Mouse (Mus musculus) embryonic facial prominence, embryonic 15.5 days (tissue): ENCODE data around the gene Sirt2. TPM values are rescaled to one million over a fixed set of nuclear protein-coding genes. Genes with fewer than 3 reads are reported as not detected.

ENCODE experiments used
- ATAC-seq: fragments of 200-750 bp; cut with Nextera tagmentation; 2 replicates; pipeline ENCODE4 v1.8.0; 2017; ENCODE audit warnings: low read depth, moderate TSS enrichment; ENCODE audit not compliant: insufficient number of reproducible peaks, low FRiP score, low TSS enrichment
- H3K27ac ChIP-seq: fragments of 300-500 bp; sonication (generic); replicated peaks from 2 replicates; pipeline ENCODE4 v1.5.1; 2015; ENCODE audit warnings: mild to moderate bottlenecking, inconsistent platforms
- H3K27me3 ChIP-seq: fragments of 300-500 bp; sonication (generic); 2 replicates; pipeline ENCODE4 v1.6.1; 2015; ENCODE audit warnings: inconsistent platforms
- H3K36me3 ChIP-seq: fragments of 300-500 bp; sonication (generic); 2 replicates; pipeline ENCODE4 v1.6.1; 2015; ENCODE audit warnings: mild to moderate bottlenecking, inconsistent platforms
- H3K4me1 ChIP-seq: fragments of 300-500 bp; sonication (generic); 2 replicates; pipeline ENCODE4 v1.6.1; 2015; ENCODE audit warnings: inconsistent platforms
- H3K4me2 ChIP-seq: fragments of 300-500 bp; sonication (generic); replicated peaks from 2 replicates; pipeline ENCODE4 v1.6.1; 2015; ENCODE audit warnings: mild to moderate bottlenecking, inconsistent platforms
- H3K4me3 ChIP-seq: fragments of 300-500 bp; sonication (generic); replicated peaks from 2 replicates; pipeline ENCODE4 v1.5.1; 2015; ENCODE audit warnings: mild to moderate bottlenecking, inconsistent platforms
- H3K9ac ChIP-seq: fragments of 300-500 bp; sonication (generic); 2 replicates; pipeline ENCODE4 v1.6.1; 2015; ENCODE audit warnings: inconsistent platforms
- H3K9me3 ChIP-seq: fragments of 300-500 bp; sonication (generic); replicated peaks from 2 replicates; pipeline ENCODE4 v1.6.1; 2016; ENCODE audit warnings: inconsistent platforms
- WGBS: fragments of 180-500 bp; shearing (Covaris S2); methylation state at CpG from one replicate; pipeline ENCODE4 v1.1.7; 2015; 5-methylcytosine and 5-hydroxymethylcytosine counted together
- polyA plus RNA-seq: library from polyadenylated mRNA; unstranded; fragments of >200 nt; fragmentation: Nextera tagmentation; extraction: Ambion mirVana; gene quantifications from 2 replicates; pipeline ENCODE4 v1.2.1, GENCODE M21; 2015

Sirt2 gene
- polyA plus RNA-seq, 1 experiment from 2014 or later: 89.4 TPM

DNA sequence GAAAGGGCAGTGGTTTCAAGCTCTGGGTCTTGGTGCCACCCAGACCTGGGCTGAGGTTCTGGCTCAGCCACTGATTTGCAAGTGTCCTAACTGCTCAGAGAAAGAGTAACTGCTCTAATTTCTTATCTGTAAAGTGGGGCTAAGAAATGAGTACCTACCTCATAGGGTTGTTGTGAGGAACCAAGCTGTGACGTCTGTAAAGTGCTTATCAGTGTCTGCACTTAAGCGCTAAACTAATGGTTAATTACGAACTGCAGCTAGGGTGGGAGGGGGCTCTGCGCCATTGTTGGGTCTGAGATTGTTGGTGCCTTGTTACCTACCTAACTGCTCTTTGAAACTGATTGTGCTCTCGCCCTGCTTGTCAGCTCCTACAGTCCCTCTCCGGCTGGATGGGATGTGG is 51.0 kb downstream of the Sirt2 start:
- Histone ChIP-seq H3K4me3 (no peak overlapping the region), H3K27ac (no peak overlapping the region; the same call in 1 of the 2 replicates), H3K9ac (no peak overlapping the region), H3K4me1 (peaks cover 73% of the 10 kb centered on the region), H3K4me2 (no peak overlapping the region), H3K9me3 (no peaks in the 10 kb centered on the region), H3K27me3 (no peaks in the 10 kb centered on the region), H3K36me3 (peaks cover 95% of the 10 kb centered on the region)
- 70% methylated on average over 6 of the region's 6 CpGs for WGBS
- no peak for ATAC-seq

DNA sequence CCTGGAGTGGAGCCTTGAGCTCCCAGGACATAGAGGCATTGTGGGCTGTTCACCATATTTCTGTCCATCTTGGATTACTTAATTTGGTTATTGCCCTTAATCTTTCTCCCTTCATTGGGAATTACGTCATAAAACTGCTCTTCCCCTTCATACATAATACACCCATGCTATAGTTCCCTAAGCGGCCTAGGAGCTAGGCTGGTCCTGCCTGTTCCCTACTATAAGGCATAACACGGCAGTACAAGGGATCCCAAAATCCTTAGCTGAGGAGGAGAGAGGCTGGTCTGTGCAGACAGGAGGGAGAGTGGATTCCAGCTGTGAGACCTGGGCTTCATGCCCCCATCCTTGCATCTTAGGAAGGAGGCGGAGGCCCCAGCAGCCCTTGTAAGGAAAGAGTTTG is 51.4 kb downstream of the Sirt2 start:
- Histone ChIP-seq H3K36me3 (peaks cover 98% of the 10 kb centered on the region), H3K27ac (peak overlapping the region; percentile 35; the same call in 1 of the 2 replicates), H3K9ac (no peak overlapping the region), H3K9me3 (no peaks in the 10 kb centered on the region), H3K27me3 (no peaks in the 10 kb centered on the region), H3K4me2 (no peak overlapping the region), H3K4me1 (peaks cover 73% of the 10 kb centered on the region), H3K4me3 (no peak overlapping the region)
- 71% methylated on average over 4 of the region's 4 CpGs for WGBS
- no peak for ATAC-seq

DNA sequence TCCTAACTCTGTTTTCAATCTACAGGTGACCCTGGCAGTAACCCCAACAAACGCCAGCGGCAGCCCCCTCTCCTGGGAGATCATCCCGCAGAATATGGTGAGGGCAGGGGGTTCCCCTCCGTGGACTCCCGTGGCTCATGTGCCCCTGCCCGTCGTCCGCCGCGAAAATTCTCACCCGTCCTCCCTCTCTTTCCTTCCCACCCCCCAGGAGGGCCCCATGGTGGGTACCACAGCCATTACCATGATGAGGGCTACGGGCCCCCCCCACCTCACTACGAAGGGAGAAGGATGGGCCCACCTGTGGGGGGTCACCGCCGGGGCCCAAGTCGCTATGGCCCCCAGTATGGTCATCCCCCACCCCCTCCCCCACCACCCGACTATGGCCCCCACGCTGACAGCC is 51.9 kb downstream of the Sirt2 start:
- Histone ChIP-seq H3K4me3 (no peak overlapping the region), H3K9me3 (no peaks in the 10 kb centered on the region), H3K4me2 (no peak overlapping the region), H3K27me3 (no peaks in the 10 kb centered on the region), H3K27ac (0 out of 2 replicates have a peak overlapping the region, but pooled peaks have one; percentile 35), H3K9ac (no peak overlapping the region), H3K4me1 (peaks cover 73% of the 10 kb centered on the region), H3K36me3 (peaks cover 94% of the 10 kb centered on the region)
- no peak for ATAC-seq
- WGBS: 75% methylated on average over 17 of the region's 18 CpGs

DNA sequence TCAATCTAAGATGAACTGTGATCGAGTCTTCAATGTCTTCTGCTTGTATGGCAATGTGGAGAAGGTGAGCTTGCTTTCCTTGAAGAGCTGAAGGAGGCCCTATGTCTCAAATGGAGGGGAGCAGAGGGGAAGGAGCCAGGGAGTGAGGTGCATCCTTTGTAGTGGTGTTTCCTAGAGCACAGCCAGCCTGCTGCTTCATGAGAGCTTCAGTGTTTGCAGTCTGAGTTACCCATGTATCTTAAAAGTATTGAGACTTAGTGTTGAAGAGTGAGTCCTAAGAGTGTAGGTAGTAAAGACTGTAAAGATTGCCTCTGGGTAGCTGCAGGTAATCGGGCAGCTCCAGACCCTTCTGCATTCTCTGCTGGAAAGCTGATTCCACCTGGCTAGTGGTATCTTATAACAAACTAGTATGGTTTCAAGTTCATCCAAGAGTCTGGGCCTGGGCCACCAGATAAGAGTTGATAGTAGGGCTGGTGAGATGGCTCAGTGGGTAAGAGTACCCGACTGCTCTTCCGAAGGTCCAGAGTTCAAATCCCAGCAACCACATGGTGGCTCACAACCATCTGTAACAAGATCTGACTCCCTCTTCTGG is 52.4 kb downstream of the Sirt2 start:
- ATAC-seq: no peak
- H3K4me1 ChIP-seq: peaks cover 70% of the 10 kb centered on the region
- no peaks in the 10 kb centered on the region for H3K9me3 ChIP-seq
- peaks cover 88% of the 10 kb centered on the region for H3K36me3 ChIP-seq
- no peak overlapping the region for H3K4me2 ChIP-seq
- no peak overlapping the region for H3K9ac ChIP-seq
- no peak overlapping the region for H3K27ac ChIP-seq
- no peak overlapping the region for H3K4me3 ChIP-seq
- no peaks in the 10 kb centered on the region for H3K27me3 ChIP-seq
- 81% methylated on average over 4 of the region's 4 CpGs for WGBS

DNA sequence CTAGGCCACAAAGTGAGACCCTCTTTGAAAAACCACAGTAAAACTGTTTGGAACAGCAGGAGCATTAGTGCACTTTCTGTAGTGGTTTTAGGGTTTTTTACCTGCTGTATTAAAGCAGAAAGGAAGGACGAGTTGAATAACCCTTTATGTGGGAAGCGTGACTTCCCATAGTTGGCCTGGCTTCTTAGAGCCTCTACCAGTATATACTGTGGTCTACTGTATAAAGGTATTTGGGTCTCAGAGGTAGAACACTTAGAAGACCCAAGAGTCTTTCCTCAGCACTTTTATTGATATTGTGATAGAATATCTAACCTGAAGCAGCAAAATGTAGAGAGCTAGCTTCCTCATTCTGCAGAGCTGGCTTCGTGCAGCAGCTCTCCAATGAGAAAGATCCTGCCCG is 53.0 kb downstream of the Sirt2 start:
- Histone ChIP-seq H3K9me3 (no peaks in the 10 kb centered on the region), H3K4me2 (no peak overlapping the region), H3K27ac (peak overlapping the region; percentile 48; the same call in 1 of the 2 replicates), H3K9ac (no peak overlapping the region), H3K36me3 (peaks cover 82% of the 10 kb centered on the region), H3K4me1 (peaks cover 66% of the 10 kb centered on the region), H3K4me3 (no peak overlapping the region), H3K27me3 (no peaks in the 10 kb centered on the region)
- ATAC-seq: no peak
- 80% methylated on average over 4 of the region's 4 CpGs for WGBS

DNA sequence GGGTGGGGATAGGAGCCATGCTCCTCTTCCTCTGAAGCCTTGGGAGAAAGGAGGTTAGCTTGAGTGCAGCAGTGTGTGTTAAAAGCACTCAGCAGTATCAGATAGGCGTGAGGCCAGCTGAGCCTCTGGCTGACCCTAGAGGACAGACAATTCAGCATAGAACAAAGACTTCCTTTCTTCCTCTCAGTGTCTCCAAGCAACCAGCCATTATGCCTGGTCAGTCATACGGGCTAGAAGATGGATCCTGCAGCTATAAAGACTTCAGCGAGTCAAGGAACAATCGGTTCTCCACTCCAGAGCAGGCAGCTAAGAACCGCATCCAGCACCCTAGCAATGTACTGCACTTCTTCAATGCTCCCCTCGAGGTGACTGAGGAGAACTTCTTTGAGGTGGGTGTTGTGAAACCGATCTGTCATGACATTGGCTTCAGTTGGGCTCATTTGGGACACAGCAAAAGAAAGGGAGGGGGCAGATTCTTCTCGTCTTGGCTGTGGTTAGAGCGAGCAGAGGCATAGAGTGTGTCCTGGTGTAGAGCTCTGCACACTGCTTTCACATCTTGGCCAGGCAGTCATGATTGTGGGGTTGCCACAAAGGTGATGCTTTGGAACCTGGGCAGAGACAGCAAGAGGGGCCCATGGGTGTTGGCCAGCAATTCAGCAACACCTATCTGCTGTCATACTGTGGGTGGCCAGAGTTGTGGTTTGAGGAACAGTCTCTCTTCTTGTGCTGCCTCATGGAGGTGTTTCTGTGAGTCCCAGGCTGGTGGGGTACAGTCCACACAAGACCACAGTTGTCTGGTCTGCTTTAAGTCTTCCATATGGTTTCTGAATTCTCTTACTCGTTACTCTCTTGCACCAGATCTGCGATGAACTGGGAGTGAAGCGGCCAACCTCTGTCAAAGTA is 54.1 kb downstream of the Sirt2 start:
- Histone ChIP-seq H3K27ac (peak overlapping the region; percentile 48), H3K4me2 (no peak overlapping the region), H3K36me3 (peaks cover 72% of the 10 kb centered on the region), H3K9me3 (no peaks in the 10 kb centered on the region), H3K27me3 (no peaks in the 10 kb centered on the region), H3K9ac (no peak overlapping the region), H3K4me3 (no peak overlapping the region), H3K4me1 (peaks cover 62% of the 10 kb centered on the region)
- WGBS: 58% methylated on average over 12 of the region's 12 CpGs
- no peak for ATAC-seq

DNA sequence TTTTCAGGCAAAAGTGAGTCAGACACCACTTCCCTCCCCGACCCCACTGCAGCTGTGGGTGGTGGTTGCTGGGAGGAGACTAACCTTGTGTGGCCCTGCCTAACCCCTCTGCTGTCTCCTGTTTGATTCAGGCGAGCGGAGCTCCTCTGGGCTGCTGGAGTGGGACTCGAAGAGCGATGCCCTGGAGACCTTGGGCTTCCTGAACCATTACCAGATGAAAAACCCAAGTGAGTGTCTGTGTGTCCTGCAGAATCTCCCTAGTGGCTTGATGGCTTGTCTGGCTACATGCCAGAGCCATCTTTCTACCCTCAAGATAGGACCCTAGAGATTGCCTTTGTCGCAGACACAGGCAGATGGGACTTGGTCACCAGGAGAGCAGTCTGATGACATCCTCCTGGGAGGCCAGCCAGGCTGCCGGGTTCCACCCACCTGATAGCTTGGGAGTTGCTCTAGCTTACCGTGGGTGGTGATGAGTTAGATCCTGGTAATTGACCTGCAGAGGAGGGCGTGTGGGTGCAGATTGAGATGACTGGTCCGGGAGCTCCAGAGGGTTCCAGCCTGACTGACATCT is 54.8 kb downstream of the Sirt2 start:
- 58% methylated on average over 10 of the region's 10 CpGs for WGBS

DNA sequence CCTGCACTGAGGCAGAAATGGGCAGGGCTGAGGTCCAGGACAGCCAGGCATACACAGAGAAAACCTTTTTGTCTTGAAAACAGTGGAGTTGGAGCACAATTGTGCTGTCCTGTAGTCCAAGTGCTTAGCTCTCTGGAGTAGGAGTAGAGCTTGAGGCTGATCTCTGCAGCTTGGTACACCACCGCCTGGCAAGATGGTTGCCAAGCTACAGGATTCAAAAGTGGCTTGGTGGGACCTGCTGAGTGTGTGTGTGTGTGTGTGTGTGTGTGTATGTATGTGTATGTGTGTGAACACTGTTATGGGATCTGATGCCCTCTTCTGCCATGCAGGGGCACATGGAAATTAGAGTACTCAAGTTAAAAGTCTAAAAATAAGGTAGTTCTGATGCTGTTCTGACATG is 56.0 kb downstream of the Sirt2 start:
- no peak for ATAC-seq
- WGBS: 58% methylated on average over 1 of the region's 1 CpGs
- no peaks in the 10 kb centered on the region for H3K27me3 ChIP-seq
- no peak overlapping the region for H3K4me3 ChIP-seq
- no peak overlapping the region for H3K4me2 ChIP-seq
- H3K36me3 ChIP-seq: peaks cover 52% of the 10 kb centered on the region
- peak overlapping the region; percentile 92; the same call in 1 of the 2 replicates for H3K27ac ChIP-seq
- H3K9ac ChIP-seq: no peak overlapping the region
- no peaks in the 10 kb centered on the region for H3K9me3 ChIP-seq
- H3K4me1 ChIP-seq: peaks cover 55% of the 10 kb centered on the region

More for the DNA sequence above, 54.8 kb downstream of the Sirt2 start:
- Histone ChIP-seq H3K36me3 (peaks cover 65% of the 10 kb centered on the region), H3K4me1 (peaks cover 62% of the 10 kb centered on the region), H3K9ac (no peak overlapping the region), H3K27me3 (no peaks in the 10 kb centered on the region), H3K4me3 (no peak overlapping the region), H3K4me2 (no peak overlapping the region), H3K27ac (peak overlapping the region; percentile 48), H3K9me3 (no peaks in the 10 kb centered on the region)
- ATAC-seq: no peak

DNA sequence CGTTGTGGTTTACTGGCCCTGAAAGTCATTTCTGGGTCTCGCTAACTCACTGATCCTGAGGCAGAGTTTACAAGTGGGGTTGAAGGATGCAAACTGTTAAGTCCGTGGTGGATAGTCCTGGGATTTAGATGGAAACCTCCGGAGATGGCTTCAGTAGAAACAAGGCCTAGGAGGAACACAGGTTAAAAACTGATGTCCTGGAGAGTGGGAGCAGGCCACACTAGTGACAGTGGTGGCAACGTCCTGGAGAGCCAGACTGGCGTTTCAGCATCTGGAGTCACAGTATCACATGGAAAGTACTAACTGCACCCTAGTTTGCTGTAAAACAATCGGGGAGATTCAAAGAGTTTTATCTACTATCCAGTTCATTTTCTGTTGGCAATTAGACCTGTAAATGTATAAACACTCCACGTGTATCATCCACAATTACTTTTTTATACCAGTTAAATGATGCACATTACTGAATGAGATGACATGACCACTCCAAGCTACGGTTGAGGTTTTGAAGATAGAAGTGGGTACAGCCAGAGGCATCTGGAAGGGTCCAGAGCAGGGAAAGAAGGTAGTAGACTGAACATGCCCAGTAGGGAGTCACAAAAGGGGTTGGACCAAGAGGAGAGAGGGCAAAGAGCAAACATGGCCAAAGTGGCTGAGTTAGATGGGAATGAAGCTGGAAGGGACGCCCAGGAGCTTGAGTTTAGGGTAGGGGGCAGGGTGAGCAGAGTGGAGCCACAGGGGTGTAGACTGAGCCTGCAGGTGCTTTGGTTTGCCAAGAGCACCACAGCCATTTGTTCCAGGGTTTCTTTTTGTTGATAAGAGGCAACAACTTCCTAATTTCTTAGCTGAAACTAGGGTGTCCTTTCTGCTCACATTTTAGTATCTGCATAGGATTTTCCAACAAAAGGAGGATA is 56.7 kb downstream of the Sirt2 start:
- peaks cover 46% of the 10 kb centered on the region for H3K36me3 ChIP-seq
- H3K27ac ChIP-seq: peak overlapping the region; percentile 92

DNA sequence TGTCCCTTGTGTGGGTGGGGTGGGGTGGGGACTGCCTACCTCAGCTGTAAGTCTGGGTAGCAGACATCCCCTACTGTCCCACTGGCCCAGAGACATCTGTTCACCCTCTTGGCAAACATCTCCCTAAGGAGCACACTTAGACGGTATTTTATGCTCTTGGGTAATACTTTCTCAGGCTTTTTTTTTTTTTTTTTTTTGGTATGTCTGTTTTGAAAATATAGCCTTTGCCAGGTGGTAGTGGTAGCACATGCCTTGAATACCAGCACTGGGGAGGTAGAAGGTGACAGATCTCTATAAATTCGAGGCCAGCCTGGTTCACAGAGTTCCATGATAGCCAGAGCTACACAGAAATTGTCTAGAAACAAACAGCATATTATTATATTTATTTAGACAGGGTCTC is 57.4 kb downstream of the Sirt2 start:
- Histone ChIP-seq H3K9ac (no peak overlapping the region), H3K4me2 (no peak overlapping the region), H3K36me3 (peaks cover 42% of the 10 kb centered on the region), H3K4me3 (no peak overlapping the region), H3K9me3 (no peaks in the 10 kb centered on the region), H3K27me3 (no peaks in the 10 kb centered on the region), H3K27ac (peak overlapping the region; percentile 92), H3K4me1 (peaks cover 49% of the 10 kb centered on the region)
- 38% methylated on average over 2 of the region's 2 CpGs for WGBS
- ATAC-seq: no peak

More for the DNA sequence above, 56.7 kb downstream of the Sirt2 start:
- Histone ChIP-seq H3K4me3 (no peak overlapping the region), H3K9me3 (no peaks in the 10 kb centered on the region), H3K4me2 (no peak overlapping the region), H3K4me1 (peaks cover 51% of the 10 kb centered on the region), H3K9ac (no peak overlapping the region), H3K27me3 (no peaks in the 10 kb centered on the region)
- no peak for ATAC-seq
- 49% methylated on average over 10 of the region's 10 CpGs for WGBS
